Mouse (Mus musculus): ENCODE measurements around the gene Kif26b. TPM values are rescaled to one million over a fixed set of nuclear protein-coding genes. Genes with fewer than 3 reads are reported as not detected.

The Kif26b gene
- polyA plus RNA-seq, 1 experiment from 2014 or later, result 4.7 TPM

DNA sequence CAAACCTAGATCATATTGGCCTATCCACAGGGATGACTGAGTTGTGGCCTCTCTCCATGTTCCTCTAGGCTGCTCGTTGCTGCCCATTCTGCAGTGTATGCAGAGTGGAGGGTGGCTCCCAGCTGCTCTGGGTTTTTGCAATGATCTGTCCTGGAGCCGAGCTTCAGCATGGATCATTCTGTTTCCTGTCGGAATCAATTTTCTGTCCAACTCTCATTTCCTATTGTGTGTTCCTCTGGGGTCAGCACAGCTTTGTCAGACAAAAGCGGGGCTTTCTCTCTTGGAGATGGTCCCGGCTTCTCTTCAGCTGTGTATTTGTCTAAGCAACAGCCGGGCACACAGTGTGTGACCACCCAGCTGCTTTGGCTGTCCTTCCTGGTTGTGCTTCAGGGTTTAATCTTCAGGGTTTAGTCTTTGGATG lies 98.0 kb downstream of the Kif26b start:
- Histone ChIP-seq H3K36me3 (replicated peaks) (no peaks in the 10 kb centered on the region), H3K4me3 (no peak overlapping the region), H3K9me3 (no peaks in the 10 kb centered on the region), H3K4me1 (peaks cover 8% of the 10 kb centered on the region), H3K27ac (no peak overlapping the region), H3K27me3 (ENCODE audit: poor library complexity, severe bottlenecking) (no peaks in the 10 kb centered on the region)
- WGBS, result 74% methylated on average over 6 of the region's 6 CpGs
- DNase-seq (ENCODE audit: extremely low spot score, low spot score), result no peak

- H3K27ac ChIP-seq, result no peak overlapping the region
- no peak for DNase-seq (ENCODE audit: extremely low spot score, low spot score)
- no peaks in the 10 kb centered on the region for H3K36me3 ChIP-seq (replicated peaks)
- WGBS, result 83% methylated on average over 5 of the region's 5 CpGs
- no peak overlapping the region for H3K4me3 ChIP-seq
- H3K27me3 ChIP-seq (ENCODE audit: poor library complexity, severe bottlenecking), result no peaks in the 10 kb centered on the region
- H3K4me1 ChIP-seq, result peaks cover 19% of the 10 kb centered on the region
- H3K9me3 ChIP-seq, result no peaks in the 10 kb centered on the region
Observed at GRCm38 (mm10) chr1:178630042-178630441, 101.1 kb downstream of the Kif26b start.

DNA sequence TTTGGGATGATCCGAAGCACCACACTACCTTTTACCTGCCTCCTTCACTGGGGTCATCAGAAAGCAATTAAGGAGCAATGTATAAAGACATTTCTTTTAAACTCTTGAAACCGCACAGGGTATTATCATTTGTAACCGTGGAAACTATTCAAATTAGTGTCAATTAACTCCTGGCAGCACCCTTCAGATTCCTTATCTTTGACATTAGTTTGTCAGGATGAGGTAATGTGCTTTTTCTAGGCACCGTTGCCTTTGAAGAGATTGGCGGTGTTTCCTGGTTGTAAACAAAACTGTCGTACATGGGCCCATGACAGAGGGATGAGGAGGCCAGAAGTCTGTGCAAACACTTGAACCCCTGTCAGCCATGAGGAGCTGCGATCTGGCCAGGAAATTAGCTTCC lies 102.9 kb downstream of the Kif26b start:
- DNase-seq (ENCODE audit: extremely low spot score, low spot score), result no peak
- WGBS, result 75% methylated on average over 7 of the region's 7 CpGs
- no peak overlapping the region for H3K27ac ChIP-seq
- no peaks in the 10 kb centered on the region for H3K27me3 ChIP-seq (ENCODE audit: poor library complexity, severe bottlenecking)
- no peaks in the 10 kb centered on the region for H3K36me3 ChIP-seq (replicated peaks)
- H3K4me3 ChIP-seq, result no peak overlapping the region
- peaks cover 20% of the 10 kb centered on the region for H3K4me1 ChIP-seq
- no peaks in the 10 kb centered on the region for H3K9me3 ChIP-seq

- H3K4me1 ChIP-seq, result peaks cover 26% of the 10 kb centered on the region
- H3K4me3 ChIP-seq, result no peak overlapping the region
- no peaks in the 10 kb centered on the region for H3K27me3 ChIP-seq (ENCODE audit: poor library complexity, severe bottlenecking)
- no peaks in the 10 kb centered on the region for H3K36me3 ChIP-seq (replicated peaks)
- 68% methylated on average over 19 of the region's 19 CpGs for WGBS
- no peak for DNase-seq (ENCODE audit: extremely low spot score, low spot score)
- H3K27ac ChIP-seq, result no peak overlapping the region
- no peaks in the 10 kb centered on the region for H3K9me3 ChIP-seq
Observed at GRCm38 (mm10) chr1:178634359-178635085, 105.6 kb downstream of the Kif26b start.

GRCm38 (mm10) chr1:178635470-178635869 lies 106.5 kb downstream of the Kif26b start:
- no peaks in the 10 kb centered on the region for H3K27me3 ChIP-seq (ENCODE audit: poor library complexity, severe bottlenecking)
- no peak overlapping the region for H3K4me3 ChIP-seq
- no peak overlapping the region for H3K27ac ChIP-seq
- H3K36me3 ChIP-seq (replicated peaks), result no peaks in the 10 kb centered on the region
- 87% methylated on average over 4 of the region's 4 CpGs for WGBS
- peaks cover 29% of the 10 kb centered on the region for H3K4me1 ChIP-seq
- no peak for DNase-seq (ENCODE audit: extremely low spot score, low spot score)
- no peaks in the 10 kb centered on the region for H3K9me3 ChIP-seq

GRCm38 (mm10) chr1:178637293-178637692 lies 108.4 kb downstream of the Kif26b start:
- no peaks in the 10 kb centered on the region for H3K36me3 ChIP-seq (replicated peaks)
- WGBS, result 88% methylated on average over 7 of the region's 7 CpGs

DNA sequence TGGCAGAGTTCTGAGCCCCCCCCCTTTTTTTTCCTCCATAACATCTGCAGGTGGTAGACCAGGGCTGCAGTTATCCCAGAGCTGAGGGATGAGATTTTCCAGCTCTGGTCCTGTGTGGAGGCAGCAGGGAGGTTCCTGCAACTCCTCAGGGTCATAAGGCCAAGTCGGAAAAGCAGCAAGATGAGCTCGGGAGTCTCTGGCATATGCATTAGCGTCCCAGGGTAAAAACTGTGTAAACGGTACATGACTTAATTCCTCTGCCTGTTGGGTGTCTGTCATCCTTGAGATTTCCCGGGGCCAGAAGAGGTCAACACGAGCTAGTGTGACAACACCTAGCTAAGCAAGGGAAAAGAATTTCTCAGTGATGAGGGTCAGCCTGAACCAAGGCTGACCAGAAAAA lies 111.0 kb downstream of the Kif26b start:
- no peak for DNase-seq (ENCODE audit: extremely low spot score, low spot score)
- H3K27ac ChIP-seq, result no peak overlapping the region
- 79% methylated on average over 6 of the region's 6 CpGs for WGBS
- no peak overlapping the region for H3K4me3 ChIP-seq
- no peaks in the 10 kb centered on the region for H3K36me3 ChIP-seq (replicated peaks)
- H3K9me3 ChIP-seq, result no peaks in the 10 kb centered on the region
- no peaks in the 10 kb centered on the region for H3K27me3 ChIP-seq (ENCODE audit: poor library complexity, severe bottlenecking)
- peaks cover 15% of the 10 kb centered on the region for H3K4me1 ChIP-seq

More at GRCm38 (mm10) chr1:178637293-178637692, 108.4 kb downstream of the Kif26b start:
- Histone ChIP-seq H3K9me3 (no peaks in the 10 kb centered on the region), H3K27me3 (ENCODE audit: poor library complexity, severe bottlenecking) (no peaks in the 10 kb centered on the region), H3K4me1 (peaks cover 24% of the 10 kb centered on the region), H3K4me3 (no peak overlapping the region), H3K27ac (no peak overlapping the region)
- no peak for DNase-seq (ENCODE audit: extremely low spot score, low spot score)

DNA sequence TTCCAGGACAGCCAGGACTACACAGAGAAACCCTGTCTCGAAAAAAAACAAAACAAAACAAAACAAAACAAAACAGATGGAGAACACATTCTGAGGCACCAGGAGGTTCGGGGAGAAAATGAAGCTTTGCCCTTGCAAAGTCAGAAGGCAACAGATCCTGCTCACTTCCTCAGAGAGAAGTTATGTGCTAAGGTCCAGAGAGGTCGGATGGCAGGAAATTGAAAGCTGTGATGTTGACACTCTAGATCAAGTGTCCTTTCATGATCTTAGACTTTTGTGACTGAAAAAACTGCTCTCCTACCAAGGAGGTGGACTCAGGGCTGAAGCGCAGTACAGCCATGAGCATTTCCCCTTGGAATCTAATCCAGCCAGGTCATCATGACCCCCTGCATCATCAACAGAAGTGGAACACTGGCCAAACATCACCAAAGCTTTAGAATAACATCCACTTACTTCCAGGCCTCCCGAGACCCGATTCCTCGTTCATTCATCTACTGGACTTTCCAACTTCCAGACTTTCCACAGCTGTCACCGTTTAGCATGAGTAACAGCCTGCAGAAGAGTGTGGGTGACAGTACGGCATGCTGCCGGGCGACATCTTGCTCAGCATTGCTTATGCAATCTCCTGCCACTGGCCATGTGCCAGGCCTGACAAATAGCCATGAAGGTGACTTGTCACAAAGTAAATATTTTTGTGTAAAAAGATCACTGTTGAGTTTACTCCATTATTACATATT lies 112.0 kb downstream of the Kif26b start:
- DNase-seq (ENCODE audit: extremely low spot score, low spot score), result no peak
- Histone ChIP-seq H3K4me1 (peaks cover 11% of the 10 kb centered on the region), H3K36me3 (replicated peaks) (no peaks in the 10 kb centered on the region), H3K4me3 (no peak overlapping the region), H3K27ac (no peak overlapping the region), H3K9me3 (no peaks in the 10 kb centered on the region), H3K27me3 (ENCODE audit: poor library complexity, severe bottlenecking) (no peaks in the 10 kb centered on the region)
- 80% methylated on average over 11 of the region's 11 CpGs for WGBS

DNA sequence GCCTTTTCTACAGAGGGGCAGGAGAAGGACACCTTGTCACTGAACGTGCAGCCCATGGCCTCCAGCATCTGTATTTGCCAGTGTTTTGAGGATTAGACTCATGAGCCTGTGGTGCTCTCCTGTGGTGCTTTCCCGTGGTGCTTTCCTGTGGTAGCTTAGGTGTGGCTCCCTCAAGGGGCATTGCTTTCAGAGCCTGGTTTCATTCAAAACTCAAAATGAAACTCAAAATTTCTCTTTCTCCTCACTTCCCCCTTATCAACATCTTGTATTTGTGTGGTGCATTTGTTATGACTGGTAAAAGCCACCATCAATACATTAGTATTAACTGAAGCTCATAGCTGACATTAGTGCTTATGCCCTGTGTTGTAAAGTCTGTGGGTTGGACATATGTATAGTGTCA lies 112.9 kb downstream of the Kif26b start:
- H3K27me3 ChIP-seq (ENCODE audit: poor library complexity, severe bottlenecking), result no peaks in the 10 kb centered on the region

DNA sequence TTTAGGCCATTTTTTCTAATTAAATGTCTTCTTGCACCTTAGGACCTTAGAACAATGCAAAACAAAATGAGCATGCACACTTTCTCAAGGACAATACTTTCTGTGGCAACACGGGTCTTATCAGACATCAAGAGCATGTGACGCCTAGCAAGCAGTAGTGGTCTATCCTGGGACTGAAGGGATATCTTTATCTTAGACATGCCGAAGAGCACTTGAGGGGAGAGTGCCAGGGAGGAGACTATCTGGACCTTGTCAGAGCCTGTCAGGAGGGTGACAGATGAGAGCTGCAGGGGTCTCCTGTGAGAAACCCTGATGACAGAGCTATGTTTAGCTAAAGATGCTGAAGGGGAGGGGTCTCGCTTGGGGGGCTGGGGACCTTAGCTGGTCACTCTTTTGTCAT lies 116.0 kb downstream of the Kif26b start:
- H3K4me1 ChIP-seq, result 0 out of 2 replicates have a peak, but pooled peaks cover under 1% of the 10 kb centered on the region
- 81% methylated on average over 4 of the region's 4 CpGs for WGBS
- H3K4me3 ChIP-seq, result no peak overlapping the region
- H3K27ac ChIP-seq, result no peak overlapping the region
- no peaks in the 10 kb centered on the region for H3K9me3 ChIP-seq
- no peaks in the 10 kb centered on the region for H3K36me3 ChIP-seq (replicated peaks)
- H3K27me3 ChIP-seq (ENCODE audit: poor library complexity, severe bottlenecking), result no peaks in the 10 kb centered on the region
- no peak for DNase-seq (ENCODE audit: extremely low spot score, low spot score)

More for the DNA sequence above, 112.9 kb downstream of the Kif26b start:
- no peak for DNase-seq (ENCODE audit: extremely low spot score, low spot score)
- no peaks in the 10 kb centered on the region for H3K9me3 ChIP-seq
- peaks cover 11% of the 10 kb centered on the region for H3K4me1 ChIP-seq
- H3K4me3 ChIP-seq, result no peak overlapping the region
- 83% methylated on average over 2 of the region's 2 CpGs for WGBS
- H3K36me3 ChIP-seq (replicated peaks), result no peaks in the 10 kb centered on the region
- H3K27ac ChIP-seq, result no peak overlapping the region

DNA sequence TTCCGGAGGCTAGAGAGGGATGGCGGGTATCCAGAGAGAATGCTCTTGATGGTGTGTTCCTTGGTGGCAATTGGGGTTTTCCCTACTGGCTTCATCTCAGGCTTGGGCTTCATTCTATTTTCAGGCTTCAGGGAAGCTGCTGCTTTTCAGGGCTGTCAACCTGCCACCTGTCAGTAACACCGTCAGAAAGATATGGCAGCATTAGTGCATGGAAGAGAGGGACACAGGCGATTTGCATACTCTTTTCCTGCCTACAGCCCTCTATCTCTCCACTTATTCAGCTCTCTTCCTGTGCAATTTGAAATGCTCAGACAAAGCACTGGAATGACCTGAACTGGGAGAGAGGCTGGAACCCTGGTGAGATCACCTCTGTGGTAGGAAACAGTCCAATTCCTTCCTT lies 117.7 kb downstream of the Kif26b start:
- Histone ChIP-seq H3K4me1 (no peaks in the 10 kb centered on the region), H3K4me3 (no peak overlapping the region), H3K27me3 (ENCODE audit: poor library complexity, severe bottlenecking) (no peaks in the 10 kb centered on the region), H3K27ac (no peak overlapping the region), H3K36me3 (replicated peaks) (no peaks in the 10 kb centered on the region), H3K9me3 (no peaks in the 10 kb centered on the region)
- no peak for DNase-seq (ENCODE audit: extremely low spot score, low spot score)
- WGBS, result 90% methylated on average over 4 of the region's 4 CpGs

DNA sequence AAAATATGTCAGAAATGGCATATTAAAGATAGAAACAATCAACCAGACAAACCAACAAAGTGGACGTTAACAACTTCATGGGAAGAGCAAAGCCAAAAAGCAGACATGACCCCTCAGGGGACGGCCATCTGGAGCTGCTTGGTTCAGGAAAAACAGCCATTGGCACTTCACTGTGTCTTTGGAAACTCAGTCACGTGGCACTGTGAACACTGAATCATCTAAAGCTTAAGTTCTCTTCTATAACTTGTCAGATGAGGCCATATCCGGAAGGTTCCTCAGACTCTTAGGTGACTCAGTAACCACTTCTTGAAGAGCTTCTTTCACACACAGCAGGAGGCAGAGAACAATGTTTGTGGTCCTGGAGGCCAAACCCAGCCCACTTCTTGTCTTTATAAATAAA lies 126.6 kb downstream of the Kif26b start:
- no peak overlapping the region for H3K27ac ChIP-seq
- H3K4me1 ChIP-seq, result peaks cover 7% of the 10 kb centered on the region; the same call in 1 of the 2 replicates
- H3K27me3 ChIP-seq (ENCODE audit: poor library complexity, severe bottlenecking), result no peaks in the 10 kb centered on the region
- DNase-seq (ENCODE audit: extremely low spot score, low spot score), result no peak
- WGBS, result 88% methylated on average over 4 of the region's 4 CpGs
- no peaks in the 10 kb centered on the region for H3K36me3 ChIP-seq (replicated peaks)
- H3K4me3 ChIP-seq, result no peak overlapping the region
- no peaks in the 10 kb centered on the region for H3K9me3 ChIP-seq

DNA sequence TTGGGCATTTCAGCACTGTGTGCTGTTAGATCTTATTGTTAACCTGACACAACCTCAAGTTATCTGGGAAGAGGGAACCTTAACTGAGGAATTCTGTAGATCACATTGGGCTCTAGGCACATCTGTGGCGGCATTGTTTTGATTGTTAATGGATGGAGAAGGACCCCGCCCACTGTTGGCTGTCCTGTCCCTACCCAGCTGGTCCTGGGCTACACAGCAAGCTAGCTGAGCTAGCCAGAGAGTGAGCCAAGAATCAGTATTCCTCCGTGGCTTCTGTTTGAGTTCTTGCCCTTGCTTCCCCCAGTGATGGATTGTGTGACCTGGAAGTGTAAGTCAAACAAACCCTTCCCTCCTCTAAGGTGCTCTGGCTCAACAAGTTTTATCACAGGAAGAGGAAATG lies 132.1 kb downstream of the Kif26b start:
- Histone ChIP-seq H3K4me1 (peaks cover 16% of the 10 kb centered on the region), H3K36me3 (replicated peaks) (no peaks in the 10 kb centered on the region), H3K4me3 (no peak overlapping the region), H3K27ac (no peak overlapping the region), H3K27me3 (ENCODE audit: poor library complexity, severe bottlenecking) (no peaks in the 10 kb centered on the region), H3K9me3 (no peaks in the 10 kb centered on the region)
- 88% methylated on average over 3 of the region's 3 CpGs for WGBS
- no peak for DNase-seq (ENCODE audit: extremely low spot score, low spot score)
